Mouse (Mus musculus) kidney, adult 10 weeks (tissue): ENCODE measurements around the gene Olfr320. TPM values are rescaled to one million over a fixed set of nuclear protein-coding genes. Genes with fewer than 3 reads are reported as not detected.

Experiments
- polyA plus RNA-seq: library from polyadenylated mRNA; stranded (reverse); fragments of 350-450 nt; fragmentation: Illumina TruSeq; extraction: RNeasy Lipid Tissue Mini Kit (QIAGEN cat#74804); gene quantifications from one replicate; pipeline ENCODE4 v1.2.3, GENCODE M21; 2014; ENCODE audit warnings: low read depth, low replicate concordance

The Olfr320 gene
- not detected for polyA plus RNA-seq

DNA sequence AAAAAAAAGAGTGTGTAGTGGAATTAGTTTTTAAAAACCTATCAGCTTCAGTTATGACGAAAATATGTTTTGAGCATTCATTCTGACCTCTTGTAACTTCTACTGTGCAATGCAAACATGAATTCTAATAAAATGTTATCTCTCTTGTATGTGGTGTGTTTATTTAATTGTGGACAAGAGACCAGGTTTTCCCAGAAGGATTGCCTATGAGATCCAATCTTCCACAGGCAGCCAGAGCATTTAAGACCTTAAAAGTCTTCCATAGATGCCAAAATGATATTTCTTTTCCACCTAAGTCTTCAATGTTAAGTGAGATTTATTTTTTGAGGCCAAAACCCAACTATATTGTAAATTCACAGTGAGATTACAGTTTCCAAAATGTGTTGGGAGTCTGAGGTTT, at the start of gene Olfr320:
Gene Olfr320 (plus strand): TSS at position 301 of the 400 bp plus-strand sequence.

DNA sequence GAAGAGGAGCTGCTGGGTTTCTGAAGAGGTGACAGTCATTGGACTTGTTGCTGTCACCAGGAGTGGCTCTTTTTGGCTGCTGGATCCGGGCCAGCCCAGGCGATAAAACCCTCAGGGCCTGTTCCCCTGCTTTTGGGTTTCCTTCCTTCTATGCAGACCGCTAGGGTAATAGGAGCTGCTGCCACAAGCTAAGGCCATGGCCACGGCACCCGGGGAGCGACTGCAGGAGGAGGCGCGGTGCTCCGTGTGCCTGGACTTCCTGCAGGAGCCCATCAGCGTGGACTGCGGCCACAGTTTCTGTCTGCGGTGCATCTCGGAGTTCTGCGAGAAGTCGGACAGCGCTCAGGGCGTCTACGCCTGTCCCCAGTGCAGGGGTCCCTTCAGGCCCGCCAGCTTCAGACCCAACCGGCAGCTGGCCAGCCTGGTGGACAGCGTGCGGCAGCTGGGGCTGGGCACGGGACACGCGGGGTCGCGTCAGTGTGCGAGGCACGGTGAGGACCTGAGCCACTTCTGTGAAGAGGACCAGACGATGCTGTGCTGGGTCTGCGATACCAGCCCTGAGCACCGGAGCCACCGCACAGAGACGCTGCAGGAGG, 40.5 kb upstream of the Olfr320 start, which contains the start of gene Trim58:
Gene Trim58 (plus strand): TSS at position 194 of the 596 bp plus-strand sequence.

DNA sequence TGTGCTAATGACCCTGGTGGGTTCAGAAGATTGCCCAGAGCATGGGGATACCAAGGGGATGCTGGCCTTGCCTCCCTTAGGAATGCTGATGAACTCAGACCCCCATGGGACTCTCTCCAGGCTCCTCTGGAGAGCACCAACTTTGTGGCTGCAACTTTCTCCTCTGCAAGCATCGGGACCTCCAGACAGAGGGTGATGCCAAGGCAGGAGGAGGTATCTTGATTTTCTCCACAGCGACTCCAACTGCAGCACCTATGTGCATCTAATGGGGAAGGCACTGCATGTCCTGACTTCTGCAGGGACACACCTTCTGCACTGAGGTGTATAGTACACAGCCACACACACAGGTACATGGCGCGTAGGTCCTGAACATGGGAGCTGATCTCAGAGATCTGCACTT, 22.3 kb upstream of the Olfr320 start, which contains the start of gene Olfr322:
Gene Olfr322 (plus strand): TSS at position 187 of the 400 bp plus-strand sequence.

DNA sequence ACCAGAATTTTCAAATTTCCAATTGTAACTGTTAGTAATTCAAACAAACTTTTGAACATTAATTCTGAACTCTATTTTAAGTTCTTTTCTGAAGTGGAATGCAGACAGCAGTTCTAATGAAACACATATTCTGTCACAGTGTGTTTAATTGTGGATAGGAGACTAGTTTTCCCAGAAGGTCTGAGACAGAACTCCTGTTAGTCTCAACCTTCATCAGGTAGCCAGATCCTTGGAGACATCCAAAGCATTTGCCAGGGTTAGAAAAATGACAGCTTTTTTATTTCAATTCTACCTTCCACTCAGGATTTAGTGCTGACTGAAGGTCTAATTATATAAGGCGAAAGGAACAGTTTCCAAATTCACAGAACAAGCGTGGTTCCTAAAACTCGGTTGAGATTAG, 18.0 kb downstream of the Olfr320 start, which contains the start of gene Olfr319:
Gene Olfr319 (plus strand): TSS at position 301 of the 400 bp plus-strand sequence.

DNA sequence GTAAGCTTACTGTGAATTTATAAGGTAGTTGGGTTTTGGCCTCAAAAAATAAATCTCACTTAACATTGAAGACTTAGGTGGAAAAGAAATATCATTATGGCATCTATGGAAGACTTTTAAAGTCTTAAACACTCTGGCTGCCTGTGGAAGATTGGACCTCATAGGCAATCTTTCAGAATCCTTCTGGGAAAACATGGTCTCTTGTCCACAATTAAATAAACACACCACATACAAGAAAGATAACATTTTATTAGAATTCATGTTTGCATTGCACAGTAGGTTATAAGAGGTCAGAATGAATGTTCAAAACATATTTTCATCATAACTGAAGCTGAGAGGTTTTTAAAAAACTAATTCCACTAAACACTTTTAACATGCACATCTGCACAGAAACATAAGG, 43.0 kb downstream of the Olfr320 start, which contains the start of gene Olfr318:
Gene Olfr318 (minus strand): TSS at position 101 of the 400 bp plus-strand sequence.

Other genes starting within 250 kb of the Olfr320 start
- gene Gm12253, start 248.5 kb upstream of the Olfr320 start, polyA plus RNA-seq, result not detected
- not detected for gene Lypd9, start 228.2 kb upstream of the Olfr320 start, polyA plus RNA-seq
- not detected for gene Olfr30, start 218.8 kb upstream of the Olfr320 start, polyA plus RNA-seq
- gene Olfr332, start 188.5 kb upstream of the Olfr320 start, polyA plus RNA-seq, result not detected
- not detected for gene Olfr331, start 178.5 kb upstream of the Olfr320 start, polyA plus RNA-seq
- gene Olfr330, start 146.3 kb upstream of the Olfr320 start, polyA plus RNA-seq, result not detected
- gene Olfr329-ps, start 134.7 kb upstream of the Olfr320 start, polyA plus RNA-seq, result not detected
- gene Olfr328, start 125.5 kb upstream of the Olfr320 start, polyA plus RNA-seq, result not detected
- gene Olfr224, start 110.5 kb upstream of the Olfr320 start, polyA plus RNA-seq, result not detected
- gene Olfr325, start 103.4 kb upstream of the Olfr320 start, polyA plus RNA-seq, result not detected
- gene Olfr324, start 86.0 kb upstream of the Olfr320 start, polyA plus RNA-seq, result not detected
- not detected for gene 2210407C18Rik, start 65.0 kb upstream of the Olfr320 start, polyA plus RNA-seq
- not detected for gene Olfr323, start 50.6 kb upstream of the Olfr320 start, polyA plus RNA-seq
- not detected for gene Trim58, start 40.6 kb upstream of the Olfr320 start, polyA plus RNA-seq
- gene Olfr322, start 22.3 kb upstream of the Olfr320 start, polyA plus RNA-seq, result not detected
- gene Olfr319, start 18.1 kb downstream of the Olfr320 start, polyA plus RNA-seq, result not detected
- gene Olfr318, start 42.9 kb downstream of the Olfr320 start, polyA plus RNA-seq, result not detected
- not detected for gene Olfr317, start 58.1 kb downstream of the Olfr320 start, polyA plus RNA-seq
- not detected for gene Olfr316, start 71.6 kb downstream of the Olfr320 start, polyA plus RNA-seq
- not detected for gene Olfr315, start 92.1 kb downstream of the Olfr320 start, polyA plus RNA-seq
- not detected for gene Olfr314, start 101.9 kb downstream of the Olfr320 start, polyA plus RNA-seq
- gene Fam183b, start 120.9 kb downstream of the Olfr320 start, polyA plus RNA-seq, result not detected
- not detected for gene Olfr313, start 133.9 kb downstream of the Olfr320 start, polyA plus RNA-seq
- gene Olfr312, start 148.1 kb downstream of the Olfr320 start, polyA plus RNA-seq, result not detected
- gene Olfr311, start 158.2 kb downstream of the Olfr320 start, polyA plus RNA-seq, result not detected
- gene Gm12258, start 166.1 kb downstream of the Olfr320 start, polyA plus RNA-seq, result 6.3 TPM
- 8.4 TPM for gene 2810021J22Rik, start 186.1 kb downstream of the Olfr320 start, polyA plus RNA-seq
- gene Zfp39, start 223.1 kb downstream of the Olfr320 start, polyA plus RNA-seq, result 7.6 TPM
- gene Btnl10, start 236.8 kb downstream of the Olfr320 start, polyA plus RNA-seq, result not detected